Comparison of ENCODE assay signal across 8 mouse cellular contexts in genomic region chr19:60791164-60791563, GRCm38 (mm10). TPM values are rescaled to one million over a fixed set of nuclear protein-coding genes. Genes with fewer than 3 reads are reported as not detected.
A peak's percentile ranks its signal among the peaks of the same experiment; 100 is the strongest.
DNase-seq lines count a peak whose midpoint lies in the region; ATAC-seq and TF ChIP-seq lines count a peak whose summit lies in the region.

No protein-coding gene starts in this region.

- TF ChIP-seq EP300 in heart, adult 2 months (IDR thresholded peaks at IDR 0.05; ENCODE audit: insufficient read depth, low read depth, low read length), result no peak

- intact Hi-C loops in heart, adult 2 months (cut with DNase I), result loop anchor here (1.0 to 5.0 kb wide), 2 partner anchors 20 to 209 kb away; partner anchors contain the start of genes Cacul1 and Fam45a
- intact Hi-C loops in heart, postnatal 10 days (cut with DNase I), result loop anchor here (2.0 kb wide), 1 partner anchor 20 kb away; the partner anchor contains the start of gene Fam45a

- peaks cover 7% of the 10 kb centered on the region for H3K4me1 ChIP-seq in heart, adult 2 months (ENCODE audit: control insufficient read depth, insufficient read depth, low read length)
- H3K4me1 ChIP-seq in thymus, adult 2 months (replicated peaks; ENCODE audit: control insufficient read depth, insufficient read depth, low read length), result peaks cover 2% of the 10 kb centered on the region; the same call in 1 of the 2 replicates
- peaks cover 12% of the 10 kb centered on the region for H3K4me1 ChIP-seq in limb, embryonic 14.5 days (ENCODE audit: control insufficient read depth, insufficient read depth, low read length)
- peaks cover 10% of the 10 kb centered on the region; the same call in 1 of the 2 replicates for H3K4me1 ChIP-seq in stomach, embryonic 16.5 days (ENCODE audit: control insufficient read depth, insufficient read depth, low read length)

- peak overlapping the region; percentile 100 for H3K27ac ChIP-seq in heart, adult 2 months
- H3K27ac ChIP-seq in thymus, adult 2 months (ENCODE audit: control insufficient read depth, insufficient read depth, low read length), result no peak overlapping the region
- H3K27ac ChIP-seq in limb, embryonic 14.5 days (replicated peaks; ENCODE audit: low read depth, low read length), result peak overlapping the region; percentile 94
- H3K27ac ChIP-seq in stomach, embryonic 16.5 days (ENCODE audit: low read length), result peak overlapping the region; percentile 99

- ATAC-seq in limb, embryonic 14.5 days (ENCODE audit: low FRiP score, low read depth), result no peak
- no peak for ATAC-seq in stomach, embryonic 16.5 days (ENCODE audit: insufficient read depth, low FRiP score)

- H3K36me3 ChIP-seq in heart, adult 2 months (ENCODE audit: control insufficient read depth, insufficient read depth, low read length), result peaks cover 15% of the 10 kb centered on the region
- no peaks in the 10 kb centered on the region for H3K36me3 ChIP-seq in thymus, adult 2 months (ENCODE audit: control insufficient read depth, insufficient read depth, low read length)
- 0 out of 2 replicates have a peak, but pooled peaks cover under 1% of the 10 kb centered on the region for H3K36me3 ChIP-seq in limb, embryonic 14.5 days (ENCODE audit: control insufficient read depth, insufficient read depth, low read length)
- no peaks in the 10 kb centered on the region for H3K36me3 ChIP-seq in stomach, embryonic 16.5 days (ENCODE audit: control insufficient read depth, insufficient read depth, low read length)

- DNase-seq in heart, adult 2 months, result no peak
- no peak for DNase-seq in heart, postnatal 10 days
- DNase-seq in thymus, adult 2 months, result no peak
- DNase-seq in thymus, postnatal 14 days, result no peak
- DNase-seq in limb, embryonic 14.5 days (ENCODE audit: low spot score), result no peak
- no peak for DNase-seq in thymus, postnatal 0 days (ENCODE audit: low spot score)
- DNase-seq in retina, embryonic 14.5 days (ENCODE audit: low spot score), result no peak

- H3K9me3 ChIP-seq in limb, embryonic 14.5 days (ENCODE audit: control insufficient read depth, low read length), result no peaks in the 10 kb centered on the region
- H3K9me3 ChIP-seq in stomach, embryonic 16.5 days (replicated peaks; ENCODE audit: control insufficient read depth, low read length), result no peaks in the 10 kb centered on the region

- H3K4me2 ChIP-seq in limb, embryonic 14.5 days (replicated peaks; ENCODE audit: low read depth, low read length, severe bottlenecking), result peak overlapping the region; percentile 49
- peak overlapping the region; percentile 50 for H3K4me2 ChIP-seq in stomach, embryonic 16.5 days (ENCODE audit: low read depth, low read length)

- peaks cover 2% of the 10 kb centered on the region; the same call in 1 of the 2 replicates for H3K79me2 ChIP-seq in heart, adult 2 months (replicated peaks; ENCODE audit: control insufficient read depth, insufficient read depth, low read length)

- H3K27me3 ChIP-seq in heart, adult 2 months (ENCODE audit: control insufficient read depth, insufficient read depth, low read length), result no peaks in the 10 kb centered on the region
- no peaks in the 10 kb centered on the region for H3K27me3 ChIP-seq in thymus, adult 2 months (ENCODE audit: control insufficient read depth, insufficient read depth, low read length)
- H3K27me3 ChIP-seq in limb, embryonic 14.5 days (ENCODE audit: control insufficient read depth, insufficient read depth, low read length), result no peaks in the 10 kb centered on the region
- no peaks in the 10 kb centered on the region for H3K27me3 ChIP-seq in stomach, embryonic 16.5 days (ENCODE audit: control insufficient read depth, insufficient read depth, low read length)

- H3K9ac ChIP-seq in heart, adult 2 months (ENCODE audit: low read depth, low read length), result peak overlapping the region; percentile 69
- H3K9ac ChIP-seq in limb, embryonic 14.5 days (ENCODE audit: low read depth, low read length, severe bottlenecking), result peak overlapping the region; percentile 100
- peak overlapping the region; percentile 99 for H3K9ac ChIP-seq in stomach, embryonic 16.5 days (ENCODE audit: low read length)

- TF ChIP-seq POLR2A in heart, adult 2 months (IDR thresholded peaks at IDR 0.05; ENCODE audit: insufficient read depth, low read depth, low read length), result no peak
- no peak for TF ChIP-seq POLR2A in thymus, adult 2 months (IDR thresholded peaks at IDR 0.05; ENCODE audit: control insufficient read depth, extremely low read depth, insufficient read depth, low read length, poor library complexity)
- no peak for TF ChIP-seq POLR2A in limb, embryonic 14.5 days (IDR thresholded peaks at IDR 0.05; ENCODE audit: borderline replicate concordance, extremely low read depth, insufficient read depth, insufficient read length)

- peak overlapping the region; percentile 97 for H3K4me3 ChIP-seq in heart, adult 2 months
- peak overlapping the region; percentile 71 for H3K4me3 ChIP-seq in thymus, adult 2 months (ENCODE audit: control insufficient read depth, insufficient read depth, low read length)
- peak overlapping the region; percentile 99 for H3K4me3 ChIP-seq in limb, embryonic 14.5 days (replicated peaks; ENCODE audit: low read length)
- H3K4me3 ChIP-seq in stomach, embryonic 16.5 days (replicated peaks; ENCODE audit: low read length), result peak overlapping the region; percentile 98

- WGBS in heart, adult 2 months, result 16% methylated on average over 9 of the region's 9 CpGs
- 18% methylated on average over 9 of the region's 9 CpGs for WGBS in thymus, adult 2 months
- WGBS in limb, embryonic 14.5 days, result 14% methylated on average over 9 of the region's 9 CpGs
- 18% methylated on average over 9 of the region's 9 CpGs for WGBS in stomach, embryonic 16.5 days

- TF ChIP-seq CTCF in heart, adult 2 months (IDR thresholded peaks at IDR 0.05), result no peak
- TF ChIP-seq CTCF in thymus, adult 2 months (IDR thresholded peaks at IDR 0.05; ENCODE audit: borderline replicate concordance, control insufficient read depth, extremely low read depth, insufficient read depth, low read length, poor library complexity), result no peak

RNA-seq across cellular contexts. Expression of gene Eif3a, which starts 0.7 kb away (rescaled TPM):
- 100 to 1,000 TPM in 1 of 2 experiments, 10 to 100 TPM in 1; 95.4 to 105 TPM for total RNA-seq in heart, adult 2 months (2021)
- polyA plus RNA-seq in heart, adult 2 months (2012; rRNA removed), result 24.0 and 53.1 TPM in 2 replicates
- total RNA-seq in heart, postnatal 10 days (2021), result 100 to 1,000 TPM; 122 to 124 TPM
- polyA plus RNA-seq in thymus, adult 2 months (2012; rRNA removed), result 43.3 and 45.1 TPM in 2 replicates
- 75.3 and 122 TPM in 2 replicates for polyA plus RNA-seq in limb, embryonic 14.5 days (2012; rRNA removed)
- polyA plus RNA-seq in limb, embryonic 14.5 days (2014; fragmentation: Nextera tagmentation; extraction: Ambion mirVana), result 162 and 163 TPM in 2 replicates
- polyA plus RNA-seq in stomach, embryonic 16.5 days (2015; fragmentation: Nextera tagmentation; extraction: Ambion mirVana), result 128 and 129 TPM in 2 replicates
- polyA plus RNA-seq in thymus, postnatal 0 days (2015; fragmentation: Nextera tagmentation; extraction: Ambion mirVana), result 96.9 and 100 TPM in 2 replicates

RNA-seq across cellular contexts. Expression of gene Fam45a, which starts 20.2 kb away (rescaled TPM):
- total RNA-seq in heart, adult 2 months (2021), result 10 to 100 TPM; 17.4 to 18.9 TPM
- 8.7 and 15.6 TPM in 2 replicates for polyA plus RNA-seq in heart, adult 2 months (2012; rRNA removed)
- 10 to 100 TPM; 17.5 to 19.2 TPM for total RNA-seq in heart, postnatal 10 days (2021)
- polyA plus RNA-seq in thymus, adult 2 months (2012; rRNA removed), result 7.7 and 11.5 TPM in 2 replicates
- polyA plus RNA-seq in limb, embryonic 14.5 days (2012; rRNA removed), result 29.3 and 37.8 TPM in 2 replicates
- polyA plus RNA-seq in limb, embryonic 14.5 days (2014; fragmentation: Nextera tagmentation; extraction: Ambion mirVana), result 42.6 and 43.9 TPM in 2 replicates
- polyA plus RNA-seq in stomach, embryonic 16.5 days (2015; fragmentation: Nextera tagmentation; extraction: Ambion mirVana), result 34.7 and 37.5 TPM in 2 replicates
- polyA plus RNA-seq in thymus, postnatal 0 days (2015; fragmentation: Nextera tagmentation; extraction: Ambion mirVana), result 23.6 and 25.5 TPM in 2 replicates

RNA-seq across cellular contexts. Expression of gene Nanos1, which starts 35.4 kb away (rescaled TPM):
- total RNA-seq in heart, adult 2 months (2021), result under 1 TPM; 0.20 to 0.29 TPM
- polyA plus RNA-seq in heart, adult 2 months (2012; rRNA removed), result 0.03 and 0.14 TPM in 2 replicates
- total RNA-seq in heart, postnatal 10 days (2021), result under 1 TPM; 0.45 TPM
- polyA plus RNA-seq in thymus, adult 2 months (2012; rRNA removed), result 2.2 and 3.4 TPM in 2 replicates
- 1.5 and 1.7 TPM in 2 replicates for polyA plus RNA-seq in limb, embryonic 14.5 days (2012; rRNA removed)
- polyA plus RNA-seq in limb, embryonic 14.5 days (2014; fragmentation: Nextera tagmentation; extraction: Ambion mirVana), result 1.5 and 1.9 TPM in 2 replicates
- polyA plus RNA-seq in stomach, embryonic 16.5 days (2015; fragmentation: Nextera tagmentation; extraction: Ambion mirVana), result 0.79 and 1.1 TPM in 2 replicates
- polyA plus RNA-seq in thymus, postnatal 0 days (2015; fragmentation: Nextera tagmentation; extraction: Ambion mirVana), result 1.8 and 1.9 TPM in 2 replicates
